Mouse (Mus musculus): ENCODE data around the gene Olfr1377. TPM values are rescaled to one million over a fixed set of nuclear protein-coding genes. Genes with fewer than 3 reads are reported as not detected.
A peak's percentile ranks its signal among the peaks of the same experiment; 100 is the strongest.
"Not testable (repeated sequence)": the region's sequence is repeated elsewhere in the genome, so short reads cannot be mapped to it uniquely, and the experiment has no call there.

Olfr1377 gene
- polyA plus RNA-seq, 1 experiment from 2014 or later: not detected

DNA sequence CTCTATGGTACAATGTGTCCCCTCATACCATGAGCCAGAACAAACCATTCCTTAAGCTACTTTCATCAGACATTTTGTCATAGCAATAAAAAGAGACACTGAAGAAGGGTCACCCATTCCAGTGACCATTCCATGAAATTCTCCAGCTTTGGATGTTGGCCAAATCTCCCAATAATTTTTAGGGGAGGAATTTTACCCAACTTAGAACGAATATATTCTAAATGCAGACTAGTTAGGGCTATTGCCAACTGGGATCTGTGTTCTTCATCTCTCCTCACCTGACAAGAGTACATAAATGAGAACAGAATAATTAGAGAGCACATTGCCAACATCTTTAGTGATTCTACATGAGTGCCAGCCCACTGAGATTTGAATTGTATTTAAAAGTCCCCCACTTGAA, 32.2 kb downstream of the Olfr1377 start, which contains the start of gene Olfr54:
Gene Olfr54, plus strand, starts transcription at position 301 of the 400 bp plus-strand sequence.
- no peaks in the 10 kb centered on the region for H3K9me3 ChIP-seq (replicated peaks)
- no peak for DNase-seq (ENCODE audit: low spot score)
- H3K27me3 ChIP-seq (ENCODE audit: low read depth, poor library complexity, severe bottlenecking): no peaks in the 10 kb centered on the region
- no peaks in the 10 kb centered on the region for H3K4me1 ChIP-seq
- no peak within 1 kb of the TSS for H3K4me3 ChIP-seq
- no peaks in the 10 kb centered on the region for H3K36me3 ChIP-seq
- no peak within 1 kb of the TSS for H3K27ac ChIP-seq
- WGBS: 73% methylated on average over 1 of the region's 1 CpGs

DNA sequence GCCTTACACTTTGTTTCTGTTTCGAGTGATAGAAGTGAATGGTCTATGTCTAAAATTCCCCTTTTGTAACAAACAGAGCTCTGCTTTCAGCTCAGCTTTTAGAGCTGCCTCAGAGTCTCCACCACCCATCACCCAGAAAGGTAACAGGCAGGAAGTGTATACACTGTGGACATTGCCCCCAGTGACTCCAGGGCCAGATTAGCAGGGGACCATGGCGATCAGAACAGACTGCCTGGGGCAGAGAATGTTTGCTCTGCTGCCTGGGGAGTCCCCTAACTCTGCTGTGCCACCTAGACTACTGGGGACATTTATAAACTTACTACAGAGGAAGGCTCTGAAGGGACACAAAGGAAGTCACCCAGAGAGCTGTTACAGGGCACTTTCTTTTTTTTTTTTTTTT, 34.6 kb downstream of the Olfr1377 start:
- WGBS: 60% methylated on average over 2 of the region's 2 CpGs
- no peaks in the 10 kb centered on the region for H3K36me3 ChIP-seq
- H3K27ac ChIP-seq: no peak overlapping the region
- no peaks in the 10 kb centered on the region for H3K27me3 ChIP-seq (ENCODE audit: low read depth, poor library complexity, severe bottlenecking)
- no peaks in the 10 kb centered on the region for H3K9me3 ChIP-seq (replicated peaks)
- DNase-seq (ENCODE audit: low spot score): no peak
- no peak overlapping the region for H3K4me3 ChIP-seq
- H3K4me1 ChIP-seq: no peaks in the 10 kb centered on the region

DNA sequence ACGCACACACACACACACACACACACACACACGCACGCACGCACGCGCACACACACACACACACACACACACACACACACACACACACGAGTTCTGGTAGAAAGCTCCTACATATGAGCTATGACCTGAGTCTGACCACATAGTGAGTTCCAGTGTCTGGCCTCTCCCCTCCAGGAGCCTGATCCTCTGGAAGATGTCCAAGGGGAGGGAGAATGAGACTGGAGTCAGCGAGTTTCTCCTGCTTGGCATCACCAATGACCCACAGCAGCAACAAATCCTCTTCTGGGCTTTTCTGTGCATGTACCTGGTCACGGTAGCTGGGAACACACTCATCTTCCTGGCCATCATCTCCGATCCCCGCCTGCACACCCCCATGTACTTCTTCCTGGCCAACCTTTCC, 45.0 kb downstream of the Olfr1377 start:
- not testable (repeated sequence) for H3K27me3 ChIP-seq (ENCODE audit: low read depth, poor library complexity, severe bottlenecking); H3K36me3 ChIP-seq; H3K9me3 ChIP-seq (replicated peaks); H3K4me3 ChIP-seq; DNase-seq (ENCODE audit: low spot score); H3K4me1 ChIP-seq; H3K27ac ChIP-seq
- 88% methylated on average over 11 of the region's 11 CpGs for WGBS

DNA sequence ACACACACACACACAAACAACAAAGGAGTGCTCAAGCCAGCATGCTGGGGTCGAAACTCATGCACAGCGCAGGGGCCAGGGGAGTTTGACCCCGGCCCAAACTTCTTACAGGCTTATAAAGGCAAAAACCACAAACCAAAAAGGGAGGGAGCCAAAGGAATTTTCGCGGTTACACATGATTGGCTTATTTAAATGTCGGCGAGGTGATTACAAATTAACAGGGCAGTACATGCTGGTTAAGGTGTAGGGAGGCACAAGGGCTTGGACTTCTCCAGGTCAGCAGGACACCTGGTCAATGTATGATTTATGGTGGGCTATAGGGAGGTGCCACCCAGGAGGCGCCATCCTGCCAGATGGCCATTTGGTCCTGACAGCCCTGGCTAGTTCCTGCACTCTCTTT, 47.6 kb downstream of the Olfr1377 start:
- not testable (repeated sequence) for DNase-seq (ENCODE audit: low spot score); H3K27ac ChIP-seq; H3K27me3 ChIP-seq (ENCODE audit: low read depth, poor library complexity, severe bottlenecking); H3K9me3 ChIP-seq (replicated peaks); H3K36me3 ChIP-seq; H3K4me3 ChIP-seq; H3K4me1 ChIP-seq
- 71% methylated on average over 8 of the region's 8 CpGs for WGBS

DNA sequence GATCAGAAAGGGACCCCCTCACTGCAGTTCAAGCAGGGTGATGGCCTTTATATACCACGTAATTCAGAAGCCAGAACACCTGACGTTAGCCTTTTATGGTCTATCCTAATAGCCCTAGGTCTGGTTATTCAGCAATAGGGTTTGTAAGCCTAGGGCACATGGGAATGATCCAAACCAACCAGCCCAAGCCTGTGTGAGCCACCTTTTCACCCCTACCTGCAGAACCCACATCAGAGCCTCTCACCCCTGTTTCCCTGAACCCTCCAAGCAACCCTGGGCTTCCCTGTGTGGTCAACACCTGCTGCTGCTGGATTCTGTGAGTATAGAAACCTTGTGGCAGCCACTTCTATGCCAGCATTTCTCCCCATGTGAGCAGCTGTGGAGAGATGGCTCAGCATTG, 48.5 kb downstream of the Olfr1377 start:
- Histone ChIP-seq H3K9me3 (replicated peaks) (no peaks in the 10 kb centered on the region), H3K27ac (no peak overlapping the region), H3K4me3 (no peak overlapping the region), H3K4me1 (no peaks in the 10 kb centered on the region), H3K36me3 (no peaks in the 10 kb centered on the region), H3K27me3 (ENCODE audit: low read depth, poor library complexity, severe bottlenecking) (no peaks in the 10 kb centered on the region)
- 67% methylated on average over 2 of the region's 2 CpGs for WGBS
- no peak for DNase-seq (ENCODE audit: low spot score)

DNA sequence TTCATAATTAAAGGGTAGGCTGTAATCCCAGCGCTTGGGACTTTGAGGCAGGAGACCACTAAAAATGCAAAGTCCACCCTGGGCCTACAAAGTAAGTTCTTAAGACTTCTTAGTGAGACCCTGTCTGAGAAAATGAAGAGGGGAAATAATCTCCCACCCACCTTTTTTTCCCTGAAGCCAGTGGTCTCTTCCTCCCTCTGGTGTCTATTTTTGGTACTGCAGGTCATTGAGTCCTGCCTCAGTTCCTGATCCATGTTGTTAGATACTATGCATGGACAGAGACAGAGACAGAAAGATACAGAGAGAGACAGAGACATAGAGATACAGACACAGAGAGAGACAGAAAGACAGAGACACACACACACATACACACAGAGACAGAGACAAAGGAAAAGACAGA, 51.1 kb downstream of the Olfr1377 start:
- no peak overlapping the region for H3K4me3 ChIP-seq
- H3K36me3 ChIP-seq: no peaks in the 10 kb centered on the region
- H3K4me1 ChIP-seq: no peaks in the 10 kb centered on the region
- no peaks in the 10 kb centered on the region for H3K9me3 ChIP-seq (replicated peaks)
- no peak overlapping the region for H3K27ac ChIP-seq
- peak; percentile 33 for DNase-seq (ENCODE audit: low spot score)
- 11% methylated on average over 1 of the region's 1 CpGs for WGBS
- H3K27me3 ChIP-seq (ENCODE audit: low read depth, poor library complexity, severe bottlenecking): no peaks in the 10 kb centered on the region

DNA sequence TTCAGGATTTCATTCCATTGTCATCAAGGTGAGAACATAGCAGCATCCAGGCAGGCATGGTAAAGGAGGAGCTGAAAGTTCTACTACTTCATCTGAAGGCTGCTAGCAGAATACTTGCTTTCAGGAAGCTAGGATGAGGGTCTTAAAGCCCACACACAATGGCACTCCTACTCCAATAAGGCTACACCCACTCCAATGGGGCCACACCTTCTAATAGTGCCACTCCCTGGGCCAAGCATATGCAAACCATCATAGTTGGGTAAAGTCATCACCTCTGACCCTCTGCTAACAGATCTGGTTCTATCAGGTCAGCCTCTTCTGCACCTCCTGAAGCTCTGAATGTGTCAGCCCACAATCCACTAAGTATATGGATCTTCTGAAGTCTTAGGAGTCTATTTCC, 52.4 kb downstream of the Olfr1377 start:
- DNase-seq (ENCODE audit: low spot score); H3K4me3 ChIP-seq: not testable (repeated sequence)

DNA sequence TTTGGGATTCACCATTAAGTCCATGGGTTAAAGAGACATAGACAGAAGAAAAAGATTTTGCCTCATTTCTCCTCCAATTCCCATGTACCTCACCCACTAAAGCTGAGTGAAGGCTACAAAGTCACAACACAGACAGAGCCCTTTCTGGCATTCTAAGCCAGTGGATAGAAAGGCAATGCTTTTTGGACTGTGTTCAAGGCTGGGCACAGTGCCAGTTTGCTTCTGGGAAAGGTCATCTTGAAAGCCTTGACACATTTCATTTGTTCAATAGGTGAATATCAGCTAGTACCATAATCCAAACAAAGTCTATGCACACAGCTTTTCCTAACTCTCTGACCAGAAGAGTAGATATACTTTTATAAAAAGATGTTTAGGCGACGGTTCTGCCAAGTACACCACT, 54.2 kb downstream of the Olfr1377 start:
- Histone ChIP-seq H3K9me3 (replicated peaks) (no peaks in the 10 kb centered on the region), H3K4me1 (no peaks in the 10 kb centered on the region), H3K27ac (no peak overlapping the region), H3K36me3 (no peaks in the 10 kb centered on the region), H3K4me3 (no peak overlapping the region), H3K27me3 (ENCODE audit: low read depth, poor library complexity, severe bottlenecking) (no peaks in the 10 kb centered on the region)
- WGBS: 97% methylated on average over 2 of the region's 2 CpGs
- no peak for DNase-seq (ENCODE audit: low spot score)

More for the DNA sequence above, 52.4 kb downstream of the Olfr1377 start:
- not testable (repeated sequence) for H3K27me3 ChIP-seq (ENCODE audit: low read depth, poor library complexity, severe bottlenecking); H3K4me1 ChIP-seq; H3K36me3 ChIP-seq; H3K9me3 ChIP-seq (replicated peaks); H3K27ac ChIP-seq

Other genes starting within 250 kb of the Olfr1377 start
- 30.5 and 39.5 TPM in 2 replicates for gene Zfp354c, start 154.2 kb upstream of the Olfr1377 start, polyA plus RNA-seq (2016; fragmentation: Nextera tagmentation; extraction: Ambion mirVana)
- gene Zfp879, start 140.4 kb upstream of the Olfr1377 start, polyA plus RNA-seq (2016; fragmentation: Nextera tagmentation; extraction: Ambion mirVana): 0.63 TPM in 2 replicates
- gene Grm6, start 131.3 kb upstream of the Olfr1377 start, polyA plus RNA-seq (2016; fragmentation: Nextera tagmentation; extraction: Ambion mirVana): not detected in 2 replicates
- gene Zfp454, start 94.3 kb upstream of the Olfr1377 start, polyA plus RNA-seq (2016; fragmentation: Nextera tagmentation; extraction: Ambion mirVana): 13.2 and 14.0 TPM in 2 replicates
- 19.7 and 21.0 TPM in 2 replicates for gene Zfp2, start 65.8 kb upstream of the Olfr1377 start, polyA plus RNA-seq (2016; fragmentation: Nextera tagmentation; extraction: Ambion mirVana)
- gene Zfp354b, start 50.3 kb upstream of the Olfr1377 start, polyA plus RNA-seq (2016; fragmentation: Nextera tagmentation; extraction: Ambion mirVana): 0.75 and 0.96 TPM in 2 replicates
- gene 4933414I15Rik, start 38.2 kb upstream of the Olfr1377 start, polyA plus RNA-seq (2016; fragmentation: Nextera tagmentation; extraction: Ambion mirVana): not detected in 2 replicates
- not detected in 2 replicates for gene Prop1, start 28.2 kb upstream of the Olfr1377 start, polyA plus RNA-seq (2016; fragmentation: Nextera tagmentation; extraction: Ambion mirVana)
- gene Olfr1378, start 15.4 kb upstream of the Olfr1377 start, polyA plus RNA-seq (2016; fragmentation: Nextera tagmentation; extraction: Ambion mirVana): not detected in 2 replicates
- gene Olfr51, start 21.6 kb downstream of the Olfr1377 start, polyA plus RNA-seq (2016; fragmentation: Nextera tagmentation; extraction: Ambion mirVana): not detected in 2 replicates
- not detected in 2 replicates for gene Olfr54, start 32.3 kb downstream of the Olfr1377 start, polyA plus RNA-seq (2016; fragmentation: Nextera tagmentation; extraction: Ambion mirVana)
- not detected in 2 replicates for gene Olfr1375, start 66.1 kb downstream of the Olfr1377 start, polyA plus RNA-seq (2016; fragmentation: Nextera tagmentation; extraction: Ambion mirVana)
- 7.7 and 7.9 TPM in 2 replicates for gene Zfp354a, start 77.3 kb downstream of the Olfr1377 start, polyA plus RNA-seq (2016; fragmentation: Nextera tagmentation; extraction: Ambion mirVana)
- gene Gm12569, start 238.5 kb downstream of the Olfr1377 start, polyA plus RNA-seq (2016; fragmentation: Nextera tagmentation; extraction: Ambion mirVana): not detected in 2 replicates